Mouse (Mus musculus): ENCODE measurements around the gene Traf2.

Traf2 gene

GRCm38 (mm10) chr2:25541644-25542367 is 4.9 kb downstream of the Traf2 start:
- H3K36me3 ChIP-seq (ENCODE audit: insufficient read depth, low read length) = peaks cover 29% of the 10 kb centered on the region
- no peaks in the 10 kb centered on the region for H3K27me3 ChIP-seq (ENCODE audit: insufficient read depth, low read length)
- H3K9me3 ChIP-seq (ENCODE audit: low read length) = no peaks in the 10 kb centered on the region
- H3K4me3 ChIP-seq (replicated peaks; ENCODE audit: low read length) = no peak overlapping the region
- TF ChIP-seq CTCF (conservative IDR thresholded peaks at IDR 0.05; ENCODE audit: low read length) (no peak), POU5F1 (IDR thresholded peaks at IDR 0.05; ENCODE audit: borderline replicate concordance, low read length) (no peak), NANOG (IDR thresholded peaks at IDR 0.05; ENCODE audit: borderline replicate concordance, low read length) (no peak)
- H3K4me1 ChIP-seq (replicated peaks; ENCODE audit: low read depth, low read length) = peaks cover 33% of the 10 kb centered on the region

- H3K36me3 ChIP-seq (ENCODE audit: insufficient read depth, low read length) = peaks cover 42% of the 10 kb centered on the region
- TF ChIP-seq POU5F1 (IDR thresholded peaks at IDR 0.05; ENCODE audit: borderline replicate concordance, low read length) = no peak
- TF ChIP-seq NANOG (IDR thresholded peaks at IDR 0.05; ENCODE audit: borderline replicate concordance, low read length) = no peak
- no peak for TF ChIP-seq CTCF (conservative IDR thresholded peaks at IDR 0.05; ENCODE audit: low read length)
- H3K27me3 ChIP-seq (ENCODE audit: insufficient read depth, low read length) = no peaks in the 10 kb centered on the region
- no peaks in the 10 kb centered on the region for H3K9me3 ChIP-seq (ENCODE audit: low read length)
- H3K4me3 ChIP-seq (replicated peaks; ENCODE audit: low read length) = no peak overlapping the region
- peaks cover 25% of the 10 kb centered on the region for H3K4me1 ChIP-seq (replicated peaks; ENCODE audit: low read depth, low read length)
Measured at GRCm38 (mm10) chr2:25540541-25540948, 6.2 kb downstream of the Traf2 start.

GRCm38 (mm10) chr2:25536531-25536930 is 10.2 kb downstream of the Traf2 start:
- H3K36me3 ChIP-seq (ENCODE audit: insufficient read depth, low read length) = peaks cover 55% of the 10 kb centered on the region
- peaks cover 7% of the 10 kb centered on the region for H3K4me1 ChIP-seq (replicated peaks; ENCODE audit: low read depth, low read length)
- no peaks in the 10 kb centered on the region for H3K9me3 ChIP-seq (ENCODE audit: low read length)
- H3K4me3 ChIP-seq (replicated peaks; ENCODE audit: low read length) = no peak overlapping the region
- TF ChIP-seq CTCF (conservative IDR thresholded peaks at IDR 0.05; ENCODE audit: low read length) (no peak), NANOG (IDR thresholded peaks at IDR 0.05; ENCODE audit: borderline replicate concordance, low read length) (no peak), POU5F1 (IDR thresholded peaks at IDR 0.05; ENCODE audit: borderline replicate concordance, low read length) (no peak)
- H3K27me3 ChIP-seq (ENCODE audit: insufficient read depth, low read length) = no peaks in the 10 kb centered on the region

- Histone ChIP-seq H3K4me1 (replicated peaks; ENCODE audit: low read depth, low read length) (0 out of 2 replicates have a peak, but pooled peaks cover 3% of the 10 kb centered on the region), H3K36me3 (ENCODE audit: insufficient read depth, low read length) (peaks cover 70% of the 10 kb centered on the region), H3K9me3 (ENCODE audit: low read length) (no peaks in the 10 kb centered on the region), H3K27me3 (ENCODE audit: insufficient read depth, low read length) (no peaks in the 10 kb centered on the region), H3K4me3 (replicated peaks; ENCODE audit: low read length) (no peak overlapping the region)
- no peak for TF ChIP-seq NANOG (IDR thresholded peaks at IDR 0.05; ENCODE audit: borderline replicate concordance, low read length)
- no peak for TF ChIP-seq POU5F1 (IDR thresholded peaks at IDR 0.05; ENCODE audit: borderline replicate concordance, low read length)
- no peak for TF ChIP-seq CTCF (conservative IDR thresholded peaks at IDR 0.05; ENCODE audit: low read length)
Measured at GRCm38 (mm10) chr2:25534866-25535182, 11.9 kb downstream of the Traf2 start.

GRCm38 (mm10) chr2:25534178-25534865 is 12.4 kb downstream of the Traf2 start:
- Histone ChIP-seq H3K9me3 (ENCODE audit: low read length) (no peaks in the 10 kb centered on the region), H3K27me3 (ENCODE audit: insufficient read depth, low read length) (no peaks in the 10 kb centered on the region), H3K4me3 (replicated peaks; ENCODE audit: low read length) (no peak overlapping the region), H3K4me1 (replicated peaks; ENCODE audit: low read depth, low read length) (0 out of 2 replicates have a peak, but pooled peaks cover 3% of the 10 kb centered on the region), H3K36me3 (ENCODE audit: insufficient read depth, low read length) (peaks cover 75% of the 10 kb centered on the region)
- TF ChIP-seq POU5F1 (IDR thresholded peaks at IDR 0.05; ENCODE audit: borderline replicate concordance, low read length) = no peak
- no peak for TF ChIP-seq NANOG (IDR thresholded peaks at IDR 0.05; ENCODE audit: borderline replicate concordance, low read length)
- no peak for TF ChIP-seq CTCF (conservative IDR thresholded peaks at IDR 0.05; ENCODE audit: low read length)

- H3K4me1 ChIP-seq (replicated peaks; ENCODE audit: low read depth, low read length) = 0 out of 2 replicates have a peak, but pooled peaks cover 2% of the 10 kb centered on the region
- peaks cover 76% of the 10 kb centered on the region for H3K36me3 ChIP-seq (ENCODE audit: insufficient read depth, low read length)
- no peaks in the 10 kb centered on the region for H3K27me3 ChIP-seq (ENCODE audit: insufficient read depth, low read length)
- H3K9me3 ChIP-seq (ENCODE audit: low read length) = no peaks in the 10 kb centered on the region
- no peak for TF ChIP-seq CTCF (conservative IDR thresholded peaks at IDR 0.05; ENCODE audit: low read length)
- TF ChIP-seq POU5F1 (IDR thresholded peaks at IDR 0.05; ENCODE audit: borderline replicate concordance, low read length) = no peak
- TF ChIP-seq NANOG (IDR thresholded peaks at IDR 0.05; ENCODE audit: borderline replicate concordance, low read length) = no peak
- H3K4me3 ChIP-seq (replicated peaks; ENCODE audit: low read length) = no peak overlapping the region
Measured at GRCm38 (mm10) chr2:25533707-25534106, 13.0 kb downstream of the Traf2 start.

- TF ChIP-seq NANOG (IDR thresholded peaks at IDR 0.05; ENCODE audit: borderline replicate concordance, low read length) (no peak), POU5F1 (IDR thresholded peaks at IDR 0.05; ENCODE audit: borderline replicate concordance, low read length) (no peak), CTCF (conservative IDR thresholded peaks at IDR 0.05; ENCODE audit: low read length) (no peak)
- no peaks in the 10 kb centered on the region for H3K4me1 ChIP-seq (replicated peaks; ENCODE audit: low read depth, low read length)
- no peak overlapping the region for H3K4me3 ChIP-seq (replicated peaks; ENCODE audit: low read length)
- H3K27me3 ChIP-seq (ENCODE audit: insufficient read depth, low read length) = no peaks in the 10 kb centered on the region
- H3K9me3 ChIP-seq (ENCODE audit: low read length) = no peaks in the 10 kb centered on the region
- peaks cover 92% of the 10 kb centered on the region for H3K36me3 ChIP-seq (ENCODE audit: insufficient read depth, low read length)
Measured at GRCm38 (mm10) chr2:25526510-25527302, 20.0 kb downstream of the Traf2 start.

GRCm38 (mm10) chr2:25509912-25510311 is 36.8 kb downstream of the Traf2 start:
- no peaks in the 10 kb centered on the region for H3K27me3 ChIP-seq (ENCODE audit: insufficient read depth, low read length)
- no peak for TF ChIP-seq POU5F1 (IDR thresholded peaks at IDR 0.05; ENCODE audit: borderline replicate concordance, low read length)
- TF ChIP-seq NANOG (IDR thresholded peaks at IDR 0.05; ENCODE audit: borderline replicate concordance, low read length) = no peak
- no peak for TF ChIP-seq CTCF (conservative IDR thresholded peaks at IDR 0.05; ENCODE audit: low read length)

More at GRCm38 (mm10) chr2:25509912-25510311, 36.8 kb downstream of the Traf2 start:
- Histone ChIP-seq H3K36me3 (ENCODE audit: insufficient read depth, low read length) (peaks cover 8% of the 10 kb centered on the region), H3K4me1 (replicated peaks; ENCODE audit: low read depth, low read length) (peaks cover under 1% of the 10 kb centered on the region; the same call in 1 of the 2 replicates), H3K4me3 (replicated peaks; ENCODE audit: low read length) (no peak overlapping the region), H3K9me3 (ENCODE audit: low read length) (no peaks in the 10 kb centered on the region)
